ENCODE assay signal across 9 mouse cellular contexts in genomic region chr7:37566019-37566418, GRCm38 (mm10).
DNase-seq lines count a peak whose midpoint lies in the region; ATAC-seq lines count a peak whose summit lies in the region.
"Had no signal": no experiment of that assay in that cellular context is flagged by ENCODE, and none has a peak within 500 bp of the region (broad histone marks: within the 10 kb centered on the region; RNA-seq: fewer than 3 reads in every experiment).

No protein-coding gene starts in this region.

- no peaks in the 10 kb centered on the region for H3K36me3 ChIP-seq in heart, embryonic 15.5 days
- no peaks in the 10 kb centered on the region for H3K36me3 ChIP-seq in heart, embryonic 10.5 days
- peaks cover 5% of the 10 kb centered on the region; the same call in 1 of the 2 replicates for H3K36me3 ChIP-seq in hindbrain, embryonic 11.5 days (ENCODE audit: control insufficient read depth, insufficient read depth, low read length)
- peaks cover 9% of the 10 kb centered on the region for H3K36me3 ChIP-seq in midbrain, embryonic 14.5 days (ENCODE audit: control insufficient read depth, insufficient read depth, low read length)

- H3K9ac ChIP-seq in heart, embryonic 15.5 days, result no peak overlapping the region
- no peak overlapping the region for H3K9ac ChIP-seq in hindbrain, embryonic 11.5 days (ENCODE audit: low read depth, low read length)
- H3K9ac ChIP-seq in midbrain, embryonic 14.5 days (replicated peaks; ENCODE audit: low read length), result 0 out of 2 replicates have a peak overlapping the region, but pooled peaks have one; percentile 25

- 0 out of 2 replicates have a peak overlapping the region, but pooled peaks have one; percentile 6 for H3K4me2 ChIP-seq in heart, embryonic 15.5 days
- no peak overlapping the region for H3K4me2 ChIP-seq in hindbrain, embryonic 11.5 days (replicated peaks; ENCODE audit: low read depth, low read length)
- H3K4me2 ChIP-seq in midbrain, embryonic 14.5 days (ENCODE audit: low read length), result peak overlapping the region; percentile 26

- 0 out of 2 replicates have a peak, but pooled peaks have one; percentile 21 for ATAC-seq in heart, embryonic 15.5 days (replicated peaks; ENCODE audit: insufficient number of reproducible peaks, insufficient read depth, low FRiP score, low read depth)
- ATAC-seq in hindbrain, embryonic 11.5 days (ENCODE audit: low FRiP score), result peak; percentile 48; the same call in 1 of the 2 replicates
- no peak for ATAC-seq in midbrain, embryonic 14.5 days (ENCODE audit: low FRiP score, low TSS enrichment)
- ATAC-seq in inflammation-experienced regulatory T-cells, adult 6 months, result no peak

- no peak overlapping the region for H3K4me3 ChIP-seq in heart, embryonic 15.5 days
- H3K4me3 ChIP-seq in heart, embryonic 10.5 days, result no peak overlapping the region
- no peak overlapping the region for H3K4me3 ChIP-seq in hindbrain, embryonic 11.5 days (ENCODE audit: low read depth, low read length)
- H3K4me3 ChIP-seq in midbrain, embryonic 14.5 days (replicated peaks; ENCODE audit: low read depth, low read length), result no peak overlapping the region

- no peak overlapping the region for H3K27ac ChIP-seq in heart, embryonic 15.5 days
- H3K27ac ChIP-seq in heart, embryonic 10.5 days, result no peak overlapping the region
- peak overlapping the region; percentile 49 for H3K27ac ChIP-seq in hindbrain, embryonic 11.5 days (ENCODE audit: low read depth, low read length)
- peak overlapping the region; percentile 56 for H3K27ac ChIP-seq in midbrain, embryonic 14.5 days (replicated peaks; ENCODE audit: low read depth, low read length)

- H3K27me3 ChIP-seq in heart, embryonic 15.5 days, result no peaks in the 10 kb centered on the region
- peaks cover 25% of the 10 kb centered on the region for H3K27me3 ChIP-seq in heart, embryonic 10.5 days (ENCODE audit: insufficient read depth, poor library complexity, severe bottlenecking)
- H3K27me3 ChIP-seq in hindbrain, embryonic 11.5 days (ENCODE audit: control insufficient read depth, insufficient read depth, low read length), result no peaks in the 10 kb centered on the region
- H3K27me3 ChIP-seq in midbrain, embryonic 14.5 days (ENCODE audit: control insufficient read depth, insufficient read depth, low read length), result no peaks in the 10 kb centered on the region
- H3K27me3 ChIP-seq: CH12.LX had no signal

- no peak for DNase-seq in heart, embryonic 10.5 days (ENCODE audit: low spot score)
- DNase-seq in embryo, embryonic 10 days (ENCODE audit: low spot score), result peak; percentile 80
- DNase-seq in hindbrain, embryonic 11.5 days (ENCODE audit: low spot score), result peak; percentile 54
- DNase-seq in midbrain, embryonic 14.5 days, result peak; percentile 56
- no peak for DNase-seq in right cerebral cortex, postnatal 36 days (ENCODE audit: low spot score in 2 of 2)
- DNase-seq in cerebellum, adult 9-11 months, result no peak

- H3K9me3 ChIP-seq in heart, embryonic 15.5 days (replicated peaks), result no peaks in the 10 kb centered on the region
- no peaks in the 10 kb centered on the region for H3K9me3 ChIP-seq in heart, embryonic 10.5 days
- no peaks in the 10 kb centered on the region for H3K9me3 ChIP-seq in hindbrain, embryonic 11.5 days (ENCODE audit: control insufficient read depth, low read length)
- no peaks in the 10 kb centered on the region for H3K9me3 ChIP-seq in midbrain, embryonic 14.5 days (ENCODE audit: control insufficient read depth, low read length)

- H3K4me1 ChIP-seq in heart, embryonic 15.5 days (replicated peaks), result peaks cover 19% of the 10 kb centered on the region
- H3K4me1 ChIP-seq in heart, embryonic 10.5 days, result peaks cover 23% of the 10 kb centered on the region
- peaks cover 28% of the 10 kb centered on the region for H3K4me1 ChIP-seq in hindbrain, embryonic 11.5 days (replicated peaks; ENCODE audit: control insufficient read depth, insufficient read depth, low read length)
- peaks cover 47% of the 10 kb centered on the region for H3K4me1 ChIP-seq in midbrain, embryonic 14.5 days (ENCODE audit: control insufficient read depth, insufficient read depth, low read length)

- WGBS in heart, embryonic 15.5 days, result 19% methylated on average over 9 of the region's 9 CpGs
- WGBS in heart, embryonic 10.5 days, result 34% methylated on average over 9 of the region's 9 CpGs
- WGBS in hindbrain, embryonic 11.5 days, result 10% methylated on average over 9 of the region's 9 CpGs
- 5% methylated on average over 9 of the region's 9 CpGs for WGBS in midbrain, embryonic 14.5 days

Comparison
In these comparisons a context has a peak if more than half of its experiments do, and no peak if none do; other contexts are left out.
1. ATAC-seq: peak in heart, embryonic 15.5 days (single experiment) and hindbrain, embryonic 11.5 days (single experiment); none in midbrain, embryonic 14.5 days (single experiment) and inflammation-experienced regulatory T-cells, adult 6 months (single experiment).
2. H3K27ac ChIP-seq: peak in hindbrain, embryonic 11.5 days (single experiment) and midbrain, embryonic 14.5 days (single experiment); none in heart, embryonic 15.5 days (single experiment) and heart, embryonic 10.5 days (single experiment).
3. DNase-seq: peak in embryo, embryonic 10 days (single experiment), hindbrain, embryonic 11.5 days (single experiment) and midbrain, embryonic 14.5 days (single experiment); none in heart, embryonic 10.5 days (single experiment), right cerebral cortex, postnatal 36 days (0 of 2) and cerebellum, adult 9-11 months (single experiment).